Mouse (Mus musculus) urinary bladder, adult 2 months (tissue): ENCODE results near the gene Fut2. TPM values are rescaled to one million over a fixed set of nuclear protein-coding genes. Genes with fewer than 3 reads are reported as not detected.
A peak's percentile ranks its signal among the peaks of the same experiment; 100 is the strongest.

ENCODE experiments used
- DNase-seq: peaks from one replicate; pipeline ENCODE4 v3.0.0; 2022; ENCODE audit warnings: low spot score
- polyA plus RNA-seq: library from polyadenylated mRNA; depleted of rRNA; stranded (reverse); fragments of >200 nt; gene quantifications from 2 replicates; pipeline ENCODE4 v1.2.3, GENCODE M21; 2012

Gene Fut2
- polyA plus RNA-seq, 1 experiment: 1.8 TPM

GRCm38 (mm10) chr7:45639561-45640027 lies 26.6 kb downstream of the Fut2 start, which contains the start of gene Mamstr:
Mamstr (plus strand) TSS chr7:45639977.
- no peak for DNase-seq

DNA sequence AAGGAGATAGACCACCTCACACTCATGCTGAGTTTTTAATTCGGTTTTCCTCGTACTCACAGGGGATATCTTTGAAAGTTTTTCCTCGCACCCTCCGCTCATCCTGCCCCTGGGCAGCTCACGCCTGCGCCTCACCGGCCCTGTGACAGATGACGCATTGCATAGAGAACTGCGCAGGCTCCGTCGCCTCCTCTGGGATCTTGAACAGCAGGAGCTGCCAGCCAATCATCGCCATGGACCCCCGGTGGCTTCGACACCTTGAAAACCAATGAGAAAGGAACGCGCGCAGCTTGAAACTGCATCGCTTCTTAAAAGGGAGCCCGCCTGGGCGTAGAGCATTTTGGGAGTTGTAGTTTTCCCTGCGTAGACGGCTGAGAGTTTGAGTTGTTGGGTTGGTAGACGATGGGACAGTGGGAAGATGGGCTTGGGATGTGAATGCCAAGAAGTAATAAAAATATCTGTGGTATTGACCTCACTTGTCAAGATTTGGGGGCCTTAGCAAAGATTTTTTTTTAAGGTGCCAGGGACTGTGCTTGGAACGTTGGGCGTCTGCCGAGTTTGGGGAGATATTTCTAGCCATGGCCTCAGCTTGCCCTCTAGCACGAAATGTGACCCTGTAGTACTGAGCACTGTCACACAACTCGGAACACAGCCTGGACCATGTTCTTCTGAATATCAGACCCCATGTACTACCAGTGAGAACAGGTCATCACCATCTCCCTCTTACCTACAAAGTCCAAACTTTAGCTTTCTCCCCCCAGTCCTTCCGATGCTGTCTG lies 27.4 kb downstream of the Fut2 start:
- DNase-seq: peak; percentile 66

DNA sequence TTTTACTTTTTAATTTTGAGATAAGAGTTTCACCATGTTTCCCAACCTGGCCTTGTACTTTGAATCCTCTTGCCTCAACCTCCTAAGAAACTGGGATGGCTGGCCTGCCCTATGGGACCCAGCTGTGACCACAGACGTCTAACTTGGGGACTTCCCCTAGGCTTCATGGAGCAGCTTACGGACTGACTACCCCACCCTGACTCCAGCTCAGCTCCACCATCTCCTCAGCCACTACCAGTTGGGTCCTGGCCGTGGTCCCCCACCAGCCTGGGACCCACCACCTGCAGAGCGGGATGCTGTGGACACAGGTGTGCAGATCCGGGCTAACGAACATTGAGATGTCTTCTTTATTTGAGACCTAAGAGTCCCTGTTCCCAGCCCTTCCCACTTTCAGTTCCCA lies 28.5 kb downstream of the Fut2 start:
- no peak for DNase-seq

DNA sequence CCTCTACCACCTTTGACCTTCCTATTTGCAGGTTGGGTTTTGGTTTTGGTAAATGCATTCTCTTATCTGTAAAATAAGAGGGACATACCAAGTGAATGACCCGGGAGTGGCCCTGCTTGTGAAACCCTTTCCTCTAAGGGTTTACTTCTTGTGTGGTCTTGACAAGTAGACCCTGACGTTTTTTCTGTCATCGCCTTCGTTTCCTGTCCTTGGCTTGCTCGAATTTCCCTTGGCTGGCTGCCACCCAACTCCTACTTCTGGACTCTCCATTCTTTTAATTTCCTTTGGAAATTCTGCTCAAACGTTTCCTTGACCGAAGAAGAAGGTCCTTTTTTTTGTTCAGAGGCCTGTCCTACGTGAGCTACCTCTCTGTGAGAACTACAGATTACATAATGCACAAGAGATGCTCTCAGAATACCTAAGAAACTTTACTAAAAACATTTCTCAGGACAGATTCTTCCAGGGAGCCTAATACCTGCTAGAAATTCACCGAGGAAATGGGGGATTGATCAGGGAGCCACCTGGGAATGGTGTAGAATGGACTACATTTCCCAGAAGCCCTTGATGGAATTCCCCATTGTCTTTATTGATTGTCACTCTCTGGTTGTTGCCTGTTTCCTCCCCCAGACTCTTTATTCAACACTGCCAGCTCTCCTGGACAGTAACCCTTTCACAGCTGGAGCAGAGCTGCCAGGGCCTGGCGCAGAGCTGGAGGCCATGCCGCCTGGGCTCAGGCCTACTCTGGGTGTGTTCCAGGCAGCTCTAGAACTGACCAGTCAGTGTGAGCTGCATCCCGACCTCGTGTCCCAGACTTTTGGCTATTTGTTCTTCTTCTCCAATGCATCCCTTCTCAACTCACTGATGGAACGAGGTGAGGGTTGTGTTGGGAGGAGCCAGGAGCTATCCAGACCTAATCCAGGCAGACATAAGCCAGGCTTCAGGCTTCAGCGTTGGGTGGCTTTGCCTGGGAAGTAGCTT lies 30.2 kb downstream of the Fut2 start:
- no peak for DNase-seq

- no peak for DNase-seq
These were observed 31.1 kb downstream of the Fut2 start for GRCm38 (mm10) chr7:45634946-45635681.

- DNase-seq: no peak
These were observed 33.7 kb downstream of the Fut2 start for GRCm38 (mm10) chr7:45632499-45632898.

DNA sequence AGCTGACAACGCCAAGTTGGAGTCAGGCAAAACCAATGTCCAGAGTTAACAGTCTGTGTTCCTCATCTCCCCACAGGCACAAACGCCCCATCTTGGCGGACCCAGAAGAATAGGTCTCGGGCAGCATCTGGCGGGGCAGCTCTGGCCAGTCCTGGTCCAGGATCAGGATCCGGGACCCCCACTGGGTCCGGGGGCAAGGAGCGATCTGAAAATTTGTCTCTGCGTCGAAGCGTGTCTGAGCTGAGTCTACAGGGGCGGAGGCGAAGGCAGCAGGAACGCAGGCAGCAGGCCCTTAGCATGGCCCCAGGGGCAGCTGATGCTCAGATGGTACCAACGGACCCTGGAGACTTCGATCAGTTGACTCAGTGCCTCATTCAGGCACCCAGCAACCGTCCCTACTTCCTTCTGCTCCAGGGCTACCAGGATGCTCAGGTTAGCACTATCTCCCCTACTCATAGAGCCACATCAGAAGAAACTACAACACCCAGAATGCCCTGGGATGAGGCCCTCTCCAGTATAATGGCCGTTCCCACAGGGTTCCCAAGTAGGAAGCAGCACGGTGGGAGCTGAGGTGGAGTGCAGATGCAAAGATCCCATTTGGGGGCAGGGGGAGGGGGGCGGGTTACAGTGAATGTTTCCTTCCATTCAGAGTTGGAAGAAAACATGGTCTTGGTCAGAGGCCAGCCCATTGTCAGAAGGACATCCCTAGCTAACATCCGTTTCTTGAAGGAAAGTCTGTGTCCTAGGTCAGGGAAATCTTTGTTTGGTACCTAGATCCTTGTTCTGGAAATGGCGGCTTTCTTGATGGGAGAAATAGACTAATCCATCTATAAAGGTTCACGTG lies 35.9 kb downstream of the Fut2 start:
- no peak for DNase-seq

DNA sequence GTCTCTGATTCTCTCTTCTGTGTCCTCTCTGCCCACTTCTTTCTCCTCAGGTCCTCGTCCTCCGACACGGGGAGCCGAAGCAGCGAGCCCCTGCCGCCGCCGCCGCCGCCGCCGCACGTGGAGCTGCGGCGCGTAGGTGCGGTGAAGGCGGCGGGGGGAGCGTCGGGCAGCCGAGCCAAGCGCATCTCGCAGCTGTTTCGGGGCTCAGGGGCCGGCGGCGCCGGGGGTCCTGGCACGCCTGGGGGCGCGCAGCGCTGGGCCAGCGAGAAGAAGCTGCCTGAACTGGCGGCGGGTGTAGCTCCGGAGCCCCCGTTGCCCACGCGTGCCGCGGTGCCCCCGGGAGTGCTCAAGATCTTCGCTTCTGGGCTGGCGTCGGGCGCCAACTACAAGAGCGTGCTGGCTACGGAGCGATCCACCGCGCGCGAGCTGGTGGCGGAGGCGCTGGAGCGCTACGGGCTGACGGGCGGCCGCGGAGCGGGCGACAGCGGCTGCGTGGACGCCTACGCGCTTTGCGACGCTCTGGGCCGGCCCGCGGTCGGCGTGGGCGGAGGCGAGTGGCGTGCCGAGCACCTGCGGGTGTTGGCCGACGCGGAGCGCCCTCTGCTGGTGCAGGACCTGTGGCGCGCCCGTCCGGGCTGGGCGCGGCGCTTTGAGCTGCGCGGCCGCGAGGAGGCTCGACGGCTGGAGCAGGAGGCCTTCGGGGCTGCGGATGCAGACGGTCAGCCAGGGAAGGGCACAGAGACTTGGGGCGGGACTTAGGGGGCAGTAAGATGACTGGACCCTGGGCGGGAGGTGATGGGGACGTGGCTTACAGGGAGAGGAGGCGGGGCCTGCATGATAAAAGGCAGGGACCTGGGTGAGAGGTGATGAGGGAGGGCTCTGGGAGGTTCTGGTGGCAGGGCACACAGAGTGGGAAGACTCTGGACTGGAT lies 37.6 kb downstream of the Fut2 start:
- peak; percentile 93 for DNase-seq

- no peak for DNase-seq
These were observed 38.9 kb downstream of the Fut2 start, which contains the start of gene Rasip1 for GRCm38 (mm10) chr7:45627261-45627660. Rasip1 (plus strand) TSS chr7:45627488.

DNA sequence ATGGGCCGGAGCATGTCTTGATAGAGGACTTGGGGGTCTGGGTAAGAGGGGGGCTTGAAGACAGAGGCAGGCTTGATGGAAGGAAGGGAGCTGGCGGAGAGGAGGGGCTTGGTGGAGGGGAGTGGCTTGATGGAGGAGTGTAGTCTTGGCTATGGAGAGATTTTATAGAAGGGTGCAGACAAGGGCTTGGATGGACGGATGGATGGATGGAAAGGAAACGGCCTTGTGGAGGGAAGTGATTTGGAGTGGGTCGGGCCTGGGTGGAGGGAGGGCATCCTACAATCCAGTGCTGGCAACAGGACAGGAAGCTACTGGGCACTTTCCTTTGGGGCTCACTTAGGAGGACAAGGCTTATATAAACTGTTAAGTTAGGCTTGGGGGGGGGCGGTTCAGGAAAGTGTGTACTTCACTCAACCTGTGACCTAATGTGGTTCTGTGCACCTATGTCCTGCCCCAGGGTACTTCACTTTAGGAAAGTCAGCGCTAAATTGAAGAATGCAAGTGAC lies 39.6 kb downstream of the Fut2 start:
- no peak for DNase-seq

GRCm38 (mm10) chr7:45625481-45625880 lies 40.7 kb downstream of the Fut2 start:
- no peak for DNase-seq

- no peak for DNase-seq
These were observed 41.5 kb downstream of the Fut2 start for GRCm38 (mm10) chr7:45624718-45625117.

DNA sequence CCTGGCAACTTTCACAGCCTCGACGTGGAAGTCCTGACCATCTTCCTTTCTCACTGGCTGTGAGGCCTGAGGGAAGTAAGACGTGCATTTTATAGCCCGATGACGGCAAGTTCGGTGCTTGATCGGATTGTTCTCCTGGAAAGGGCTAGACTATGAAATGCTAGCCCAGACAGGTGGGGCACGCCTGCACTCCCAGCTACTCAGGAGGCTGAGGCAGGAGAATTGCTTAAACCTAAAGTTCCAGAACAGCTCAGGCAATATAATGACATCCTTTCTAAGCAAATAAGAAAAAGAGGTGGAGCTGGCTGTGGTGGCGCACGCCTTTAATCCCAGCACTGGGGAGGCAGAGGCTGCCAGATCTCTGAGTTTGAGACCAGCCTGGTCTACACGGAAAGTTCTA lies 42.7 kb downstream of the Fut2 start:
- no peak for DNase-seq

DNA sequence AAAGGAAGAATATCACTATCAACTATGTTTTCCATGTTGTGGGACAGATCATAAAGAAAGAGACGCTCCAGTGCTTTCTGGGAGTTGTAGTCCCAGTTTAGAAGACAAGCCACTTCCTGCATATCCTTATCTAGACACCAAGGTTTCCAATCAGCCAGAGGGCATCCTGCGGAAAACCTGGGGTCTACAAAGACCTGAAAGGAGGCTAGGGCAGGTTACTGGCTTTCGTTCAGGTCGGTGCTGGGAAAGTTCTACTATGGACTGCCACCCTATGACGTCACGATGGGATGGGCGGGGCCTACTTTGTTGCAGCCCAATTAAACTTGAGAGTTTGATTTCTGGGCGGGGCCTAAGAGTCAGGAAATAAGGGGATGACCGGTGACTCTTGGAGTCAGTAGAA lies 44.8 kb downstream of the Fut2 start, which contains the start of gene Izumo1:
TSS of gene Izumo1 (plus strand) at position 369 of the 400 bp plus-strand sequence.
- DNase-seq: no peak

DNA sequence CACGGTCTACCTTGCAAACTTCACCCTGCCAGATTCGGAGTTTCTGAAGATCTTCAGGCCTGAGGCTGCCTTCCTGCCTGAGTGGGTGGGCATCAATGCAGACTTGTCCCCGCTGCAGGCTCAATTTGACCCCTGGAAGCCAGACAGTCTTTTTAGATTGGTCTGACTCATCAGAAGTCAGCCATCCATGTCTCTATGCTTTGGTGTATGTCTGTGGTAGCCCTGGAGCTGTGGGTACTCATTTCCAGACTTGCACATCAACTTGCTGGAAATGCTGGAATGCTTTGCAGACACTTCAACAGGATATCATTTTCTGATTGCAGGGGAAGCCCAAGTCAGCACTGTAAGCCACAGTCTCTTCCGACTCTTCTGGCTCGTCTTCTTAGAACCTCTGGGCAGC lies 46.6 kb downstream of the Fut2 start:
- DNase-seq: no peak

- no peak for DNase-seq
These were observed 47.9 kb downstream of the Fut2 start for GRCm38 (mm10) chr7:45618316-45618715.

DNA sequence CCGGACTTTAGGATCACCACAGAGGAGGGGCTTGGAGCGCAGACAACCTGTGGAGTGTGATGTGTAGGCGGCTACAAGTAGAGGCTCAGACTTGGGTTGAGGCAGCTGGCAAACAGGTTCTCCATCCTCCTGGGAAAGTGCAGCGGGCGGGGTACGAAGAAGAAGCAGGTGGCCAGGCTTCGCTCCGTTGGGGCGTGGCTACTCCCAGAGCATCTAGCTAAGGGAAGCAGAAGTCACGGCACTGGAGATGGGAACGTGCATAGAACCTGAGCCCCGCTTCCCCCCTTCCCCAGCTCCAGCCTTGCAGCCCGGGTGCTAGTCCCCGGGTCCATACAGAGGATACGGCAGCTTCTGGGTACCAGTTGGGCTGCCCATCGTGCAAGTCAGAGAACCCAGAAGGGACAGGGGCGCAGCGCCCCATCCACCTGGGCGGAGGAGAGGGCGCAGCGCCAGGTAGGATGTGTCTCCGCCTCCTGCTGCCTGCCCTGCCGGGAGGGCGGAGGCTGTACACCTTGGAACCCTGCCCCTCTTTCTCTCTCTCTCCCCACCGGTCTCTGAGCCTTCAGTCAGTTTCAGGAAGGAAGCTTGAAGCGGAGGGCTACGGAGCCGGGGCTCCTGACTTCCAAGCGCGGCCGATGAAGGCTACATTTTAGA lies 49.0 kb downstream of the Fut2 start, which contains the start of gene Fut1:
TSS of gene Fut1 (plus strand) at position 248 of the 654 bp plus-strand sequence.
- DNase-seq: no peak

DNA sequence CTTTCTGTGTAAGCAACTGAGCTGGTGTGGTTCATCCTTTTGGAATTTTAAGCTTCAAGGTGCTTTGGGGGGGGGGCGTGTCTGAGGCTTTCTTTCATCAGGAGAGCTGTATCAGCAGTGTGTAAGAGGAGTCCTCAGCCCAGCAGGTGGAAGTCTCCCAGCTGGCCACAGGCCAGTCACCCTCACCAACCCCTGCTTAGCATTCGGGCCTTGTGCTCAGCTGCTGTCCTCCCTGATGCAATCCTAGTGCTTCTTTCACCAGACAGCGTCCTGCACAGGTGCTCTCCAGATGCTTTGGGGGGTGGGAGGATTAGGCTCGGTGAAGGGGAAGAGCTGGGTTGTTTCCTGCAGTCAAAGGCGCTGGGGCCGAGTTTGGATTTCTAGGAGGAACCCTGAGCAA lies 49.9 kb downstream of the Fut2 start:
- DNase-seq: no peak

- no peak for DNase-seq
These were observed 56.7 kb downstream of the Fut2 start for GRCm38 (mm10) chr7:45609511-45609910.
